8 mouse cellular contexts compared by ENCODE assay signal in the genomic region with DNA sequence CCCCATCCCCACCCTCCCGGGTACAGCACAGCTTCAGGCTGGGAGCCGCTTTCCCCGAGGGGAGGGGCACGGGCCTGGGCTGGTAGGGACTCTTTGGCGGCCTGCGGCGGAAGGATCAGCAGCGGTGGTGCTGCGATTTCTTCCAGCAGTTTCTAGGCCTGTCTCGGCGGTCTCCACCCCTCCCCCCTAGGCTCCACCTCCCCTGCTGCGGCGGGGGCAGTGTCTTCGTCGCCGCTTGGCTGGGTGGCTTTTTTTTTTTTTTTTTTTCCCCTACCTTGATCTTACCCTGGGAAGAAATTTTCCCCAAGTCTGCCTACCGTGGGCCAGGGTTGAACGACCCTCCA. TPM values are rescaled to one million over a fixed set of nuclear protein-coding genes. Genes with fewer than 3 reads are reported as not detected.
DNase-seq lines count a peak whose midpoint lies in the region; ATAC-seq and TF ChIP-seq lines count a peak whose summit lies in the region.

No protein-coding gene starts in this region.

- H3K4me2 ChIP-seq in forebrain, postnatal 0 days (ENCODE audit: low read depth): peak overlapping the region; percentile 79
- H3K4me2 ChIP-seq in lung, embryonic 15.5 days: peak overlapping the region; percentile 88

- no peak for TF ChIP-seq CTCF in cerebellum, adult 2 months (IDR thresholded peaks at IDR 0.05; ENCODE audit: borderline replicate concordance, insufficient read depth, low read depth, low read length)
- no peak for TF ChIP-seq CTCF in forebrain, postnatal 0 days (IDR thresholded peaks at IDR 0.05; ENCODE audit: low read depth)
- TF ChIP-seq CTCF in thymus, adult 2 months (IDR thresholded peaks at IDR 0.05; ENCODE audit: borderline replicate concordance, control insufficient read depth, extremely low read depth, insufficient read depth, low read length, poor library complexity): no peak

- H3K27ac ChIP-seq in cerebellum, adult 2 months (ENCODE audit: insufficient read depth, low read length): peak overlapping the region; percentile 98
- peak overlapping the region; percentile 98 for H3K27ac ChIP-seq in forebrain, postnatal 0 days (ENCODE audit: low read depth, low read length)
- H3K27ac ChIP-seq in lung, embryonic 15.5 days: peak overlapping the region; percentile 97
- H3K27ac ChIP-seq in thymus, adult 2 months (ENCODE audit: control insufficient read depth, insufficient read depth, low read length): peak overlapping the region; percentile 94

- H3K9ac ChIP-seq in forebrain, postnatal 0 days: peak overlapping the region; percentile 99
- H3K9ac ChIP-seq in lung, embryonic 15.5 days: peak overlapping the region; percentile 96

- DNase-seq in MEL-GATA-1-ER (ENCODE audit: extremely low read depth, low read depth): peak; percentile 89
- DNase-seq in cerebellum, adult 2 months: peak; percentile 97
- peak; percentile 96 for DNase-seq in forebrain, postnatal 0 days
- peak; percentile 98 for DNase-seq in heart, postnatal 4 days
- peak; percentile 93 for DNase-seq in layer of hippocampus, adult 9-10 months (ENCODE audit: low spot score)
- peak; percentile 95 for DNase-seq in ovary, adult 18-20 months (ENCODE audit: low spot score)
- DNase-seq in thymus, adult 2 months: peak; percentile 97

- H3K4me1 ChIP-seq in cerebellum, adult 2 months (ENCODE audit: control insufficient read depth, insufficient read depth, low read length): peaks cover 9% of the 10 kb centered on the region
- peaks cover 9% of the 10 kb centered on the region for H3K4me1 ChIP-seq in forebrain, postnatal 0 days (ENCODE audit: insufficient read depth)
- peaks cover 47% of the 10 kb centered on the region for H3K4me1 ChIP-seq in lung, embryonic 15.5 days
- H3K4me1 ChIP-seq in thymus, adult 2 months (replicated peaks; ENCODE audit: control insufficient read depth, insufficient read depth, low read length): peaks cover 15% of the 10 kb centered on the region

- H3K27me3 ChIP-seq in cerebellum, adult 2 months (ENCODE audit: control insufficient read depth, insufficient read depth, low read length): no peaks in the 10 kb centered on the region
- no peaks in the 10 kb centered on the region for H3K27me3 ChIP-seq in forebrain, postnatal 0 days (ENCODE audit: insufficient read depth, low read length)
- no peaks in the 10 kb centered on the region for H3K27me3 ChIP-seq in lung, embryonic 15.5 days
- no peaks in the 10 kb centered on the region for H3K27me3 ChIP-seq in thymus, adult 2 months (ENCODE audit: control insufficient read depth, insufficient read depth, low read length)

- H3K36me3 ChIP-seq in forebrain, postnatal 0 days (ENCODE audit: insufficient read depth): peaks cover 27% of the 10 kb centered on the region
- H3K36me3 ChIP-seq in lung, embryonic 15.5 days: peaks cover 32% of the 10 kb centered on the region
- H3K36me3 ChIP-seq in thymus, adult 2 months (ENCODE audit: control insufficient read depth, insufficient read depth, low read length): peaks cover 30% of the 10 kb centered on the region

- peak overlapping the region; percentile 86 for H3K4me3 ChIP-seq in cerebellum, adult 2 months (replicated peaks; ENCODE audit: insufficient read depth, low read depth, low read length)
- H3K4me3 ChIP-seq in forebrain, postnatal 0 days (ENCODE audit: low read depth, low read length): peak overlapping the region; percentile 98
- peak overlapping the region; percentile 97 for H3K4me3 ChIP-seq in lung, embryonic 15.5 days
- peak overlapping the region; percentile 70 for H3K4me3 ChIP-seq in thymus, adult 2 months (ENCODE audit: control insufficient read depth, insufficient read depth, low read length)

- TF ChIP-seq POLR2A in cerebellum, adult 2 months (IDR thresholded peaks at IDR 0.05; ENCODE audit: borderline replicate concordance, insufficient read depth, low read length): no peak
- TF ChIP-seq POLR2A in thymus, adult 2 months (IDR thresholded peaks at IDR 0.05; ENCODE audit: control insufficient read depth, extremely low read depth, insufficient read depth, low read length, poor library complexity): no peak; the same call in 1 of the 2 replicates

- ATAC-seq in forebrain, postnatal 0 days: peak; percentile 69
- ATAC-seq in lung, embryonic 15.5 days (ENCODE audit: borderline replicate concordance, extremely low read depth, low FRiP score, low TSS enrichment): peak; percentile 69

- no peaks in the 10 kb centered on the region for H3K9me3 ChIP-seq in forebrain, postnatal 0 days (ENCODE audit: low read length)
- no peaks in the 10 kb centered on the region for H3K9me3 ChIP-seq in lung, embryonic 15.5 days

- WGBS in cerebellum, adult 2 months: 0% methylated on average over 18 of the region's 18 CpGs
- under 1% methylated on average over 14 of the region's 18 CpGs for WGBS in forebrain, postnatal 0 days
- 0% methylated on average over 15 of the region's 18 CpGs for WGBS in lung, embryonic 15.5 days
- WGBS in thymus, adult 2 months: under 1% methylated on average over 18 of the region's 18 CpGs

RNA-seq across cellular contexts. Expression of gene Hsp90ab1, which starts 0.7 kb away (rescaled TPM):
- polyA plus RNA-seq in cerebellum, adult 2 months (2012; rRNA removed): 915 and 924 TPM in 2 replicates
- total RNA-seq in forebrain, postnatal 0 days (2014; rRNA removed): 1,283 and 1,351 TPM in 2 replicates
- 1,258 and 1,497 TPM in 2 replicates for polyA plus RNA-seq in forebrain, postnatal 0 days (2015; fragmentation: Nextera tagmentation; extraction: Ambion mirVana)
- 1,000 to 10,000 TPM; 1,093 to 1,133 TPM for total RNA-seq in heart, postnatal 4 days (2021)
- 1,572 and 1,619 TPM in 2 replicates for polyA plus RNA-seq in lung, embryonic 15.5 days (2015; fragmentation: Nextera tagmentation; extraction: Ambion mirVana)
- 455 and 506 TPM in 2 replicates for polyA plus RNA-seq in thymus, adult 2 months (2012; rRNA removed)

RNA-seq across cellular contexts. Expression of gene Slc35b2, which starts 10.1 kb away (rescaled TPM):
- 71.3 and 74.0 TPM in 2 replicates for polyA plus RNA-seq in cerebellum, adult 2 months (2012; rRNA removed)
- total RNA-seq in forebrain, postnatal 0 days (2014; rRNA removed): 80.9 and 87.0 TPM in 2 replicates
- polyA plus RNA-seq in forebrain, postnatal 0 days (2015; fragmentation: Nextera tagmentation; extraction: Ambion mirVana): 83.8 and 89.6 TPM in 2 replicates
- 10 to 100 TPM; 37.3 to 39.2 TPM for total RNA-seq in heart, postnatal 4 days (2021)
- polyA plus RNA-seq in lung, embryonic 15.5 days (2015; fragmentation: Nextera tagmentation; extraction: Ambion mirVana): 137 and 141 TPM in 2 replicates
- 135 and 137 TPM in 2 replicates for polyA plus RNA-seq in thymus, adult 2 months (2012; rRNA removed)

RNA-seq across cellular contexts. Expression of gene Nfkbie, which starts 18.2 kb away (rescaled TPM):
- polyA plus RNA-seq in cerebellum, adult 2 months (2012; rRNA removed): 12.5 and 13.5 TPM in 2 replicates
- 2.8 and 3.1 TPM in 2 replicates for total RNA-seq in forebrain, postnatal 0 days (2014; rRNA removed)
- 2.2 and 2.7 TPM in 2 replicates for polyA plus RNA-seq in forebrain, postnatal 0 days (2015; fragmentation: Nextera tagmentation; extraction: Ambion mirVana)
- 1 to 10 TPM; 1.5 to 1.9 TPM for total RNA-seq in heart, postnatal 4 days (2021)
- polyA plus RNA-seq in lung, embryonic 15.5 days (2015; fragmentation: Nextera tagmentation; extraction: Ambion mirVana): 3.0 and 5.0 TPM in 2 replicates
- polyA plus RNA-seq in thymus, adult 2 months (2012; rRNA removed): 64.5 and 77.4 TPM in 2 replicates

RNA-seq across cellular contexts. Expression of gene Tmem151b, which starts 24.3 kb away (rescaled TPM):
- polyA plus RNA-seq in cerebellum, adult 2 months (2012; rRNA removed): 125 and 130 TPM in 2 replicates
- total RNA-seq in forebrain, postnatal 0 days (2014; rRNA removed): 79.2 and 79.6 TPM in 2 replicates
- 32.2 and 33.7 TPM in 2 replicates for polyA plus RNA-seq in forebrain, postnatal 0 days (2015; fragmentation: Nextera tagmentation; extraction: Ambion mirVana)
- total RNA-seq in heart, postnatal 4 days (2021): under 1 TPM; 0.20 to 0.24 TPM
- polyA plus RNA-seq in lung, embryonic 15.5 days (2015; fragmentation: Nextera tagmentation; extraction: Ambion mirVana): 1.7 and 2.0 TPM in 2 replicates
- 44.6 and 65.5 TPM in 2 replicates for polyA plus RNA-seq in thymus, adult 2 months (2012; rRNA removed)

RNA-seq across cellular contexts. Expression of gene Slc29a1, which starts 25.7 kb away (rescaled TPM):
- polyA plus RNA-seq in cerebellum, adult 2 months (2012; rRNA removed): 72.2 and 75.6 TPM in 2 replicates
- 68.3 and 84.5 TPM in 2 replicates for total RNA-seq in forebrain, postnatal 0 days (2014; rRNA removed)
- 76.2 and 84.4 TPM in 2 replicates for polyA plus RNA-seq in forebrain, postnatal 0 days (2015; fragmentation: Nextera tagmentation; extraction: Ambion mirVana)
- 10 to 100 TPM; 77.9 to 96.2 TPM for total RNA-seq in heart, postnatal 4 days (2021)
- polyA plus RNA-seq in lung, embryonic 15.5 days (2015; fragmentation: Nextera tagmentation; extraction: Ambion mirVana): 92.1 and 103 TPM in 2 replicates
- 358 and 385 TPM in 2 replicates for polyA plus RNA-seq in thymus, adult 2 months (2012; rRNA removed)

Comparison
In these comparisons a context has a peak if more than half of its experiments do, and no peak if none do; other contexts are left out.
1. Peak in every context shown above with its lines: DNase-seq, ATAC-seq, H3K4me3 ChIP-seq and H3K27ac ChIP-seq.